Mouse (Mus musculus) adipocyte (in vitro differentiated cells): ENCODE data around the gene Rbp2.

ENCODE experiments used
- DNase-seq: peaks from one replicate; pipeline ENCODE4 v3.0.0-alpha.2; 2016; ENCODE audit warnings: low spot score

The Rbp2 gene

DNA sequence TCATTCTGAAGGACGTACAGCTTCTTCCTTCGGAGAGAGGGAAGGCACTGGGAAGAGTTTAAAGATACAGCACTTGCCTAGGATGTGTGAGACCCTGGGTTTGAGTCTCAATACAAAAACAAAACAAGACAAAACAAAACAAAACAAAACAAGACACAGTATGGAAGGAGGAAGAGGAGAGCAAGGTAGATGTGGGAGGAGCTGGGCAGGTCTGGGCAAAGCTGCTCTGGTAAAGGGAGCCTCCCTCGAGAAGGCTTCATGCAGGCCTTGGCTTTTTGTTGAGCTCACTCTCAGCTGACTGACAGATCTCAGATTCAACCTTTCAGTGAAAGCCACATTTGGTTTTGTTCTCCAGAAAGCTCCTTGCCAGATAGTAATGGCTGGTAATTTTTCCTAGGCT, at the start of gene Rbp2:
TSS of gene Rbp2 (plus strand) at position 301 of the 400 bp plus-strand sequence.
- DNase-seq: no peak

DNA sequence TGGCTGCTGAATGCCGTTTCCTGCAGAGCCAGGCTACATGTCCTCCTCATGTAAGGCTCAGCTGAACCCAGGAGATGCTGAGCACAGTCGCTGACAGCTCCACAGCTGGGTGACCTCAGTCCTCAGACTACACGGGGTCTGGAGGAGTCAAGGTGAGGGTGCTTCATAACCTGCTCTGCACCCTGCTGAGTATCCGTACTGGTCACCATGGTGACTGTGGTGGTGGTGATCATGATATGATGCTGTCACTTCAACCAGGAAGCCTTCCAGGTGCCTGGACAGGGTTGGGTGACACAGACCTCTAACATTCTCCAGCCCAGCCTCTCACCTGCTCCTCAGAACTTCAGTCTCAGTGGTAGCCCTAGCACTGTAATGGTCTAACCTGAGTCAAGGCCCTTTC, 48.1 kb upstream of the Rbp2 start:
- DNase-seq: no peak

DNA sequence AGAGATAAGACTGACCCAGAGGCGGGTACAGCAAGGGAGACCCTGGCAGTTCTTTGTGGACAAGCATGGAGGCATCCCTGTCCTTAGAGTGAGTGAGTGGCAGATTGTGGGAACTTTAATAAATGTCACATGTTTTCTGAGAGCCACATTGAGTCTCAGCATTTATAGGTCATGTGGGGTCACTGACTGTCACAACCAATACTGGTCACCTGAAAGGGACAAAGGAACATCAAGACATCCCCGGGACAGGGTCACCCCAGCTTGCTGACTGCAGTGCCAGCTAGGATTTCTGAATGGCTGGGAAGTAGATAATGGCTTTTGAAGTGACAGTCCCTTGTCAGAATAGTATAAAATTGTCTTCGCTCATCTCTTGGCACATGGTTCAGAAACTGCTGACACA, 46.8 kb upstream of the Rbp2 start:
- no peak for DNase-seq

DNA sequence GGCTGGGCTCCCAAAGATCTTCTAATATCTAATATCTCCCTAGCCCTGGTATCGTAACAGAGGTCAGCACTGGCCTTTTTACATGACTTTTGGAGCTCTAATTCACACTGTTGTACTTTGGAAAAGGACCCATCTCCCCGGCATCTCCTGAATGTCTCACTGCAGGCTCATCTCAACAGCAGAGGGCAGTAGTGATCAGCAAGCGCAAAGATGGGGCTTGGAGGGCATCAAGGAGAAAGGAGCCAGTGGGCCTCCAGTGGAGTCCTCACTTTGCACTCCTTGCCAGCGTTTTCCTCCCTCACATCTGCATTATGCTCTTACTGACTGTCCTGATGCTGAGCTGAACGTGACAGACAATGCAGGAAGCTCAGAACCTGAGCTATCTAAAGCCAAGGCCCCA, 43.3 kb upstream of the Rbp2 start:
- DNase-seq: no peak

DNA sequence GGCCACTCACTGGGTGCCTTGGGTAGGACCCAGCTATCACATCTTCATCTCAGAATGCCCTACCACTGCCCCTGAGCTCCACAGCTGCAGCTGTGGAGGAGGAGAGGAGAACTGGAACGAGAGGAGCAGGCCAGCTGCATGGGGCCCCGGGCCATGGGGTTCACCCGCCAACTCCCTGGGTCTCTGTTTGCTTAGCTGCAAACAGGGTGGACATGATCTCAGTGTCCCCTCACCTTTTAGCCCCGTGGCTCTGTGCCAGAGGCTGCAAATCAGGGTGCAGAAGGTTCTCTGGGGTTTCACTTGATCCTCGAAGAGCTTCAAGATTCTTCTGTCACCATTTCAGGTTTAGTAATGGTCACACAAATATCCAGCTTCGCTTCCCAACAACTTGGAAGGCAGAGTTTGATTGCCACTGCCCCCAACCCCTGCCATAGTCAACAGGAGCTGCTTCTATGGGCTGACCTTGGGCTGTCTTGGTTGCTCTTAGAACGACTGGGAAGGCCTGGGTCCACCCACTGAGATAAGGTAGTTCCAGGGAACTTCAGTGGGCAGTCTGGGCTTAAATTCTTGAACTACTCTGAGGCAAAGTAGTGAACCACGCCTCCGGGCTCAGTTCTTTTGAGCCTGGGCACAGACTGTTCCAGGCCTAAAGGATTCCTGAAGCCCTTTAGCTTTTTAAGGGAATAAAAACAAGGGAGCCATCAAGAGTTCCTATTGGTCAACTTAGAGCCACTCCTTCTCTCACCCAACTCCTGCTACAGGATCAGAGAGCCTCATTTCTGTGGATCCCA, 40.4 kb upstream of the Rbp2 start:
- no peak for DNase-seq

DNA sequence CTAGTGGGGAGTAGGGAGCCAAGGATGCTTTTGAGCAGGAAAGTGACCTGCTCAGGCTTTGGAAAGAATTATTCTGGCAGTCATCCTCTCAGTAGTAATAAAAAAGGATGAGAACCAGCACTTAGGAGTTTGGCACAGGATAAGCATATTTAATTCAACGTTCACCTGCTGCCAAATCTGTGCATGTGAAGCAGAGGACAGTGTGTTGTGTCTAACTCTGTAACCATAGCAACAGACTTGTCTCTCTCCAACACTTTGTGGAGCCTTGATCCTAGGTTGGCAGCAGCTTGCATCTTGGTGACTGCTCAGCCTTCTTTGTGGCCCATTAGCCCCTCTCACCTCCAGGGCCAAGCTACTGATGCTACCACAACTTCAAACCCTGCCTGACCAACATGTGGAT, 34.9 kb upstream of the Rbp2 start:
- no peak for DNase-seq

DNA sequence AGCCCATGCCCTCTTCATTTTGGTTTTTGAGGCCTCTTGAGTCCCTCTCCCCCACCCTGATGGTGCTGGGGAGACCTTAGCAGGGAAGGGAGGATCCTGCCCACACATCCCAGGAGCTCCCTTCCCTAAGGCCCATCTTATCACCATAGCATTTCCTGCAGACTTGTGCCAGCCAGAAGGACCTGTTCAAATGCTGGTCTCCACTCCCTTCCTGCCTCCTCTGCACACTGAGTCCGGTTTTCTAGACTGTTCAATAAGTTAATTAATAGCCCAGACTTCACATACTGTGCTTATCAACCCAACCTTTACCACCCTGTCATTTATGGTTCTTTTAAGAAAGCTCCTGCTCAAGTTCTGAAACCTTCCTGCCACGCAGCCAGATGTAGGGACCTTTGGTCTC, 19.2 kb upstream of the Rbp2 start:
- no peak for DNase-seq

DNA sequence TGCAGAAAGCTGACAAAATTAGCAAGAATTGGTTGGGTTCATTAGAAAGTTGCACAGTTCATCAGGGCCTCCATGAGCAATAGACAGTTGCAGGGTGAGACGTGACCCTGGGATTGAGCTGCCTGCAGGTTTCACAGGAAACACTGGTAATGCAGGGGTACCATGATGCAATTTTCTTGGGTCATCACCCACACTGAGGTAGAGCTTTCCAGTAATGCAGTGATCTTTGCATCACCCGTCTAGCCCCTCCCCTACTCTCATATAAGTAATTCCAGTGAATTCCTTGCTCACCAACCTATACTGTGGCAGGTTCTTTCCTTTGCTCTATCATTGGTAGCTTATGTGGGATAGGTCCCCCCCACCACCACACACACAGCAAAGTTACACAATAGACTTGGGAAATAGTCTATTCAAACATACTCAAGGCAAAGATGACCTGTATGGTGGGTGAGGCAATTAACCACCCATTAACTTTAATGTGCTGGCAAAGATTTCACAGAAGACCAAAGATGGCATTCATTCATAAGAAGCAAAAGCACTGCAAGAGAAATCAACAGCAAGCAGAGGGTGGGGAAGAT, 5.7 kb upstream of the Rbp2 start:
- no peak for DNase-seq

DNA sequence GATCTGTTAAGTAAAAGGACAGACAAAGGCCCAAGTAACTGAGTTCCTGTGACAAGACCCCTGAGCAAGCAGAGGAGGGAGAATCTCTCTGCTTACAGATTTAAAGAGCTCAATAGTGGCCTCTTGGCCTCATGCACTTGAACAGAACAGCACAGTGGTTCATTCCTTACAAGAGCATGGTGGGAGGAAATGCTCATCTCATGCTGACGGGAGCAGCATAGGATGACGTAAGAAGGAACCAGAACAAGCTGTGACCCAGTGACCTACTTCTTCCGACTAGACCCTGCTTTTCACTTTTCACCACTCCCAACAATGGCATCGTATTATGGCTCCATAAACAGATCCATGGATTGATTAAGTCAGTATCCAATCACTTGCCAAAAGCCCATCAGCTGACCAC, 3.7 kb upstream of the Rbp2 start:
- no peak for DNase-seq

DNA sequence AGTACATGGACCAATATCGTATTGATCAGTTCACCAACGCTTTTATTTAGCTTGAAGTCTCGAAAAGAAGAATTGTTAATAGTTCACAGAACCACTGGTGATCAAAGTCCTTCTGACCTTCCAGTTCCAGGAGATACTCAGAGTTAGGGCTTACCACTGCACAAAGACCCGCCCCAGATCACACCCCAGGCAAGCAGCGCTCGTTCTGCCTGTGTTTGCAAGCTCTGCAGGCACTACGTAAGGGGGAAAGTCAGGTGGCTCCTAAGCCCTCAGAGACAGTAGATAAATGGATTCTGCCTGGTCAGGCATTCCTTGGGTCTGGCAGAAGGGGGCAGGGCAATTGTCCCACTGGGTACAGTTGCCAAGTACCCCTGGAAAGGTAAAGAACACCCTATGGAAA, 895 bp upstream of the Rbp2 start:
- DNase-seq: no peak

DNA sequence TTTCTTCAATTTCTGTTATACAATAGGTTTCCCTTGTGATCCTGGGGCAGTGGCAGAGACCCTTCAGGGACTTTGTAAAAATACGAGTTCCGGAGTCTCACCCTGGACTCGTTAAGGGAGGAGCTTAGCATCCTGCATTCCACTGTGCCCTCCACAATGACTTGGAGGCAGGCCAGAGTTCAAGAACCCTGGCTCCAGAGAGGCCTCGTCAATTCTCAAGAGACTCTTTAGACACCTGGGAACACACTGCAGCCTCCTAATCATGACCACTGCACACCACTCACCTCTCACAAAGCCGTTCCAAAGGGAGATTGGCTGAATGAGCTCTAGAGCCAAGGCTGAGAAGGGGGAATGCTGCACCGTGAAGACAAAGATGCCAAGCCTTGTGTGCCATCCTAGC, 1.4 kb downstream of the Rbp2 start:
- DNase-seq: no peak

DNA sequence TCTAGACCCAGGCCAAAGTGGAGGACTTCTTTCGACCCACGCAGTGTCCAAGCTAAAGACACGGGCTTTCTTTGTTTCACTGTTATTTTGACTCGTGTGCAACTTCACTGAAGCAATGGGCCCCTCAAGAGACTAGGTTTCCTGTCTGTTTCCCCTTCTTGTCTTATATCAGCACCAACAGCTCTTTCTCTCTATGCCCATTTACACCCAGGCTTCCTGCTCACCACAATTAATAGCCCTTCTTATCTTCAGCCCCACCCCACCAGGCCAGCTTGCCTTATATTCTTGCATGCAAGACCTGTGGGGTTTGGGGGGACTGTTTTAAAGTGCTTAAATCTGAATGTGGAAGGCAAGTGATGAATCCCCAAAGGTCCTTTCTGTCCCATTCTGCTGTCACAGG, 3.6 kb downstream of the Rbp2 start:
- no peak for DNase-seq

DNA sequence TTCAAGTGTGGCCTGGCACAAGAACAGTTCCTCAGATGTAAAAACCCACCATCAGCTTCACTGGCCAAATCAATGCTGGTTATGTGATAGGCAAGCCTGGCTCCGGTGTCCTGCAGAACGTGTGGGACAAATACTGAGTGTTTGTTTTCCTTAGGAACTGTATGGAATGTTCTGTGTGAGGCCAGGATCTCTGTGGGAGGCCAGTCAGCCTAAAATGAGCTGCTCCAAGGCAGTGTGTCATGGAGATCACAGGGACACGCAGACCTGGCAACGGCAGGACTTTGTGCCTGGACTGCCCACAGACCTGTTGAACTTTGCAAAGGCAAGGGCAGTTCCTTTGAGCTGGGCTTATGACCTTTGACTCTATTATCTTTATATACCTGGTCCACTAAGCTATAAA, 4.2 kb downstream of the Rbp2 start:
- DNase-seq: no peak

DNA sequence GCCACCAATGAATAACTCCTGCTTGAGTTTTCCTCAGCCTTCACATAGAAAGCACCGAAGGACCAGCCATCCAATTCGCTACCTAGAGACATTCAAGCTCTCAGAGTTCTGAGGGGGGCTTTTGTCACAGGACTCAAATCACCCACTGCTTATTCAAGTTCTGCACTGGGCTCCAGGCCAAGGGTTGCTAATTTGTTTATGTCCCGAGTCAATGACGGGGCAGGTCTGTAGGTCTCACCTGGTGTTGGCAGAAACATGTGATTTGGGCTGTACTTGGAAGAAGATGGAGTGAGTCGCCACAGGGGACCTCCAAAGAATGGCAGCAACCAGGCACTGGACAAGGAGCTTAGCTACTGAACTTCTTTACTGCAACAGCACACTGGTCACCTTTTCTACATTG, 5.2 kb downstream of the Rbp2 start:
- no peak for DNase-seq

DNA sequence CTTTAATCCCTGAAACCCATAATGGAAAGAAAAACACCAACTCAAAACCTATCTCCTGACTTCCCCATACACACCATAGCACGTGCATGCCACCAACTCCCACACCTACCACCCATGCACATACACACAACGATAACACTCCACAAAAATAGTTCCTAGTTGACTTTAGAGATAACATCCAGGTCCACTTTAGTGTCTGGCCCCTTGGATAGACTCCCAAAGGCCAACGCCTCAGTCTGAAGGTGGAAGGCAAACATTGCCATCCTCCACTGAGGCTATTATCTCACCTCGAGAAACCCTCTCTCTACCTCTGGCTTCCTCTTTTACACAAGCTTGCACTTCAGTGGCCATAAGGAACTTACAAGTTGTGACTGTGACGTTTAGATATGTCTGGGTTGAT, 6.3 kb downstream of the Rbp2 start:
- DNase-seq: no peak

DNA sequence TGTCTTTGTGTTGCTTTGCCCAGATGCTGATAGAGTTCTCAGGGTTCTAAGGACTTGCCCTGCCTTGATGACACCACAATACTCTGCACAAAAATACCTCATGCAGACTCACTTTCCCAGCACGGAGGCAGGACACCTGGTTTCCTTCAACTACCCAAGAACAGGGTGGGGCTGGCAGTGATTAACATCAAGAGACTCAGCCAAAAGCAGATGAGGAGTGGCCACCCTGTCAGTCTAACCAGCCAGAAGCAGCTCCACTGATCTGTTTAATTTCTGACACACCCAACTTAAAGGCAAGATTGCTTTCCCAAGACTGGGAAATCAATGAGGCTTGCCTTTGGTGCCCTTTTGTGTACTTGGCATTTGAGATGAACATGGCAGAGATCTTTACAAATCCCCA, 6.9 kb downstream of the Rbp2 start:
- DNase-seq: no peak

DNA sequence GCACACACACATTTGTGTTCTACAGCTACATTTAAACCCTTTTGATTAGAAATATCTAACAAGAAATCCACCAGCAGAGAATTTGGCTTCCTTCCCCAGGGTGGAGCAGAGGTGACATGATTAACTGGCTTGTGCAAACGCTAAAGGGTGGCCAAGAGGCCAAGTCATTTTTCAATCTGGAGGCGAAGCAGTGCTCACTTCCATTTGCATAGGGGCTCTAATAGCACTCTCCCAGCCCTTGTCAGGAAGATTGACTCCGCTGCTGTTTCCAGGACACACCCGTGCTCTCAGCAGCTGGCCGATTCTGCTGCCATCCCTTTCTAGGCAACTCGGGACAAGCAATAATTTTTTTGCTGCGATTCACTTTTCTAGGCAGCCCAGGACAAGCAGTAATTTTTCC, 11.2 kb downstream of the Rbp2 start:
- DNase-seq: peak; percentile 5

DNA sequence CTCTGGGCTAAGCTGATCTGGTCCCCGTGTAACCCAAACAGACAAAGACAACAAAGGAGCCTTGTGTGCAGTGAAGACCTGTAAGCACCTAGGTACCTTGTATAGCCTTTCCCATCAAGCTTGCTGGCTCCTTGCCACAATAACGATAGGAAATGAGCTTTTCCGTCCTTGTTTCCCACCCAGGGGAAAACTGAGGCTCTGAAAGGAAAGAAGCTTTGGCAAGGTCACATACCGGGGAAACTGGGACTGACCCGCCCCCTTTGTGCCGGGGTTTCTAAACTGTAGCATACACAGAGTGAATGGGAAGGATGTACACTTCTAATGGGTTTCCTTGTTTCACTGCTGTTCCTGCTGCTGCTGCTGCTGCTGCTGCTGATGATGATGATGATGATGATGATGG, 12.1 kb downstream of the Rbp2 start:
- no peak for DNase-seq

DNA sequence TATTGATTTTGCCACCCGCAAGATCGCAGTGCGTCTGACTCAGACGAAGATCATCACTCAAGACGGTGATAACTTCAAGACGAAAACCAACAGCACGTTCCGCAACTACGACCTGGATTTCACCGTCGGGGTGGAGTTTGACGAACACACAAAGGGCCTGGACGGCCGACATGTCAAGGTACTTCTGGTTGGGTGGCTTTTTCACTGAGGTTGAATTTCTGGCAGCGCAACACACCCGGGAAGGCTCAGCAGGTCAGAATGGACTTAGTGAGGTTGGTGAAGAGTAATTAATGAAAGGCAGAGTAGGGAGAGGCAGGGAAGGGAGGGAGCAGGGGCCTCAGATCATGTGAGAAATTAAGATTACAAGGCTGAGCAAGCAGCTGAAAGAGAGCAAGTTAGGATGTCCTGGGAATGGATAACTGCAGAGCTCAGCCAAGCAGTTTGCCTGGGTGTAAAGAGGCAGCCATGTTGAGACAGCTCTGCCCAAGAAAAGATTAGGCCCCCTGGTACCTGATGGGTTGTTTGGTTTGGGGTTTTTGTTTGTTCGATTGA, 12.9 kb downstream of the Rbp2 start:
- DNase-seq: no peak

DNA sequence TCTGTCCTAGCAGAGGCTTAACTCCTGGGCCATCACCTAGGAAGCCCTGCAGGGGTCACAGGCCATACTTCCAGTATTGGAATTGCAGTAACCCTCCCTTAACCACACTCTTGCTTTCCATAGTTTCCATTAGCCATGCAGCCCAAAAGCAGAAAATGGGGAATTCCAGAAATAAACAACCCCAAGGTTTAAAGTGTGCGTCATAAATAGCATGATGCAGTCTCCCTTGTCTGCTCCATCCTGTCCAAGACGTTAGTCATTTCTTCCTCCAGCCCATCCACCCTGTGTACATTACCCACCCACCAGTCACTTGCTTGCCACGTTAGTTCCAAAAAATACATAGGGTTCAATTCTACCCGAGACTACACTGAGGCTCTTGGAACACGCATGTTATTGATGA, 13.7 kb downstream of the Rbp2 start:
- no peak for DNase-seq

DNA sequence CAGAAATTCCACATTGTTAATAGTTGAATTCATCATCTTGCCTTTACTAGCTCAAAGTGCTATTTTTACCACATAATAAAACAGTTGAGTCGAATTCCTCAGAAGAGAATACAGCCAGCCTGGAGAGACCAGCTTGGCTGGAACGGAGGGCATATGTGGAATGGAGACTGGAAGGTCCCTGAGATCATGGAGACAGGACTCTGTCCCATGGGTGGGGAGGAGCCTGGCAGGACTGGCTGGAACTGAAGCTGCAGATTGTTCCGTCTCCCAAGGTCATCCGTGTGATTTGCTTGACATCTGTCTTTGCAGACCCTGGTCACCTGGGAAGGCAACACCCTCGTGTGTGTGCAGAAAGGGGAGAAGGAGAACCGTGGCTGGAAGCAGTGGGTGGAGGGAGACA, 21.6 kb downstream of the Rbp2 start:
- no peak for DNase-seq

DNA sequence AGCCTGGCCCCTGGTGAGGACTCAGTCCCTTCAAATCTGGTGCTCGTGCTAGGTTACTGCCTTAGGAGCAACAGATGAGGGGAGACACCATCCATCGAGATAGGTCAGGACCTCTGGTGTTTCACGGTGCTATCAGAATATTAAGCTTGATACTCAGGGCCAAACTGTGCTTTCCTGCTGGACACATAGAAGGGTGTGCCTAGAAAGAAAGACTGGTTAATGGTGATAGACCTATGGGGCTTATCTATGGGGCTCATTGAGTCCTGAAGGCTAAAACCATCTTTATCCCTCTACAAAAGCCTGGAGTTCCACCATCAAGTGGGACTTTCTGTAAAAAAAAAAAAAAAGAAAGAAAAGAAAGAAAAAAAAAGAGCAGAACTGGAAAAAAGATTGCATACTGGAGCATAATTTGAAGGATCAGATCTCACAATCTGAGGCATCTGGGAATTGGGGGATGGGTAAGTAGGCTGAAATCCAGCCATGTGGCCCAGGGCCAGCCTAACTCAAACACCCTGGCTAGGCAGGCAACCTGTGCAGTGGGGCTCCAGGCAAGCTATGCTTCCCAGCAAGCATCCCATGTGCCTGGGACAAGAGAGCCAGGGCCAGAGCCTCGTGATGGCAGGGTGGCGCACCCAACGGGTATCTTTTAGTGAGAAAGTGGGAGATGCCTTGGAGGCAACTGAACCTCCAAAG, 24.6 kb downstream of the Rbp2 start:
- no peak for DNase-seq

DNA sequence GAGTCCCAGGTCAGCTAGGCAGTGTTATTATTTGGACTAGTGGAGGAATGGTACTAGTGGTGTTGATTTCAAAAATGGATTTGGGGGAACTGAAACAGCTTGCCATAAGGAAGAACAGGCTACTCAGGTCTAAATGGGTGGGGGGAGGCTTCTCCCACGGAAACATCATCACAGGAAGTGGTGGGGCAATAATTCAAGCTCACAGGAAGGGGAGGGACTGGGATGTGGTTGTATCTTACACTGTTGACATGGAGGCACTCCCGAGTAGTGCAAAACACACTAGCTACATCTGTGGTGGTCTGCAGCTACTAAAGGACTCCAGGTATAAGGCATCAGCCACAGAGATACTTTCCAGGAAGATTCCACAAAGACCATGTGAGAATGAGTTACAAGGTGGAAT, 38.0 kb downstream of the Rbp2 start:
- DNase-seq: no peak
